8 mouse cellular contexts compared by ENCODE assay signal in the genomic region with DNA sequence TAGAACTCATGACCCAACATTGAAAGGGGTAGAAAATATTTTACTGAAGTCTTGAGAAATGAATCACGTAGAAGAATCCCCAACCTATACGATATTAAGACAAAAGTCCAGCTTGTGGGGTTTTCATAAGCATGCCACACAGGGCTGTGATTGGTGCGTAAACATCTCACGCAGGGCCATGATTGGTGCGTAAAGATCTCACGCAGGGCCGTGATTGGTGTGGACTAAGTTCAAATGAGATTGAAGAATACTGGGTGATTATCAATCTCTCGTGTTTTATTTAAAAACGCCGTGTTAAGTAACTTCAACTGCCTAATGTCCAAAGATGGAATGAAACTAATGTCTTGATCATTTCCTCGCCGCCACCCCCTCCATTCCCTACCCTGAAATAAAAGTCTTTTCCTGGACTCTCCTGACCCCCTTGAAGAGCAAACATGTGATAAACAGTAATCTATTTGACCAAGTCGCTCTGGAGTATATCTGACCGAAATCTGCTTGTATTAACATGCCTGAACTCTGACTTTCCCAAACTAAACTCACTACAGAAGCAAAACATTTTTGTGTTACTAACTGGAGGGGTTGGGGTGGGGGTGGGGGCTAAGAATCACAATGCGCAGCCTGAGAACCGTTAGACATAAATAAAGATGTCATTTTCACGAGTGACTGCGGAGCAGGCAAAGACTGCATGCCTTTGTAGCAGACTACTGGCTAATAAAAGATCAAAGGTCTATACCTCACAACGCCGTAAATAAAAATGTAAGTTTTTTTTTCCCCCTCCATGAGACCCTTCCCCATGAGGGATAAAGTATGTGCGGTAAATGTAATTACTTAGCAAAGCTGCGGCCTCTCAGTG. TPM values are rescaled to one million over a fixed set of nuclear protein-coding genes. Genes with fewer than 3 reads are reported as not detected.
DNase-seq lines count a peak whose midpoint lies in the region; ATAC-seq and TF ChIP-seq lines count a peak whose summit lies in the region.

No protein-coding gene starts in this region.

- DNase-seq in liver, embryonic 11.5 days (ENCODE audit: low spot score): no peak
- no peak for DNase-seq in liver
- no peak for DNase-seq in forebrain, embryonic 14.5 days (ENCODE audit: low spot score)
- DNase-seq in urinary bladder, postnatal 36 days (ENCODE audit: low spot score in 2 of 2): no peak
- DNase-seq in urinary bladder, postnatal 4 days (ENCODE audit: low spot score in 2 of 2): no peak
- no peak for DNase-seq in adrenal gland, postnatal 4 days (ENCODE audit: low spot score in 2 of 2)

- H3K4me1 ChIP-seq in liver, embryonic 11.5 days (replicated peaks; ENCODE audit: control insufficient read depth, insufficient read depth, low read length): peaks cover 9% of the 10 kb centered on the region
- H3K4me1 ChIP-seq in forebrain, embryonic 14.5 days (ENCODE audit: control insufficient read depth, insufficient read depth, low read length): peaks cover 3% of the 10 kb centered on the region; the same call in 1 of the 2 replicates
- H3K4me1 ChIP-seq in limb, embryonic 12.5 days (replicated peaks): peaks cover 65% of the 10 kb centered on the region
- H3K4me1 ChIP-seq in small intestine, adult 2 months (ENCODE audit: control insufficient read depth, insufficient read depth, insufficient read length, low read length): peaks cover 12% of the 10 kb centered on the region

- no peak for TF ChIP-seq CTCF in small intestine, adult 2 months (IDR thresholded peaks at IDR 0.05; ENCODE audit: extremely low read depth, insufficient read length, insufficient replicate concordance, low read depth, low read length)

- TF ChIP-seq POLR2A in small intestine, adult 2 months (IDR thresholded peaks at IDR 0.05; ENCODE audit: low read depth, low read length): no peak

- H3K9ac ChIP-seq in liver, embryonic 11.5 days (ENCODE audit: low read depth, low read length): no peak overlapping the region
- H3K9ac ChIP-seq in forebrain, embryonic 14.5 days (ENCODE audit: low read length): no peak overlapping the region
- H3K9ac ChIP-seq in limb, embryonic 12.5 days (replicated peaks): no peak overlapping the region

- no peak overlapping the region for H3K27ac ChIP-seq in liver, embryonic 11.5 days (ENCODE audit: low read depth, low read length)
- H3K27ac ChIP-seq in forebrain, embryonic 14.5 days (ENCODE audit: low read depth, low read length): no peak overlapping the region
- peak overlapping the region; percentile 66 for H3K27ac ChIP-seq in limb, embryonic 12.5 days
- H3K27ac ChIP-seq in small intestine, adult 2 months (ENCODE audit: insufficient read depth, low read depth, low read length): no peak overlapping the region; the same call in 1 of the 2 replicates

- peak overlapping the region; percentile 44; the same call in 1 of the 2 replicates for H3K4me2 ChIP-seq in liver, embryonic 11.5 days
- peak overlapping the region; percentile 39 for H3K4me2 ChIP-seq in forebrain, embryonic 14.5 days (ENCODE audit: low read length)
- H3K4me2 ChIP-seq in limb, embryonic 12.5 days: peak overlapping the region; percentile 49

- 59% methylated on average over 22 of the region's 22 CpGs for whole genome bisulfite sequencing in liver, embryonic 11.5 days
- 75% methylated on average over 22 of the region's 22 CpGs for WGBS in forebrain, embryonic 14.5 days
- WGBS in limb, embryonic 12.5 days: 25% methylated on average over 22 of the region's 22 CpGs
- WGBS in small intestine, adult 2 months: 37% methylated on average over 22 of the region's 22 CpGs

- no peak for ATAC-seq in liver, embryonic 11.5 days (replicated peaks; ENCODE audit: low FRiP score)
- ATAC-seq in forebrain, embryonic 14.5 days: 0 out of 2 replicates have a peak, but pooled peaks have one; percentile 4
- ATAC-seq in limb, embryonic 12.5 days (ENCODE audit: insufficient number of reproducible peaks, insufficient read depth, low FRiP score, low TSS enrichment, low read depth): no peak; the same call in 1 of the 2 replicates

- H3K9me3 ChIP-seq in liver, embryonic 11.5 days (ENCODE audit: control insufficient read depth, low read length): no peaks in the 10 kb centered on the region
- H3K9me3 ChIP-seq in forebrain, embryonic 14.5 days (replicated peaks; ENCODE audit: control insufficient read depth, low read length): no peaks in the 10 kb centered on the region
- H3K9me3 ChIP-seq in limb, embryonic 12.5 days: no peaks in the 10 kb centered on the region

- no peaks in the 10 kb centered on the region for H3K36me3 ChIP-seq in liver, embryonic 11.5 days (ENCODE audit: control insufficient read depth, insufficient read depth, low read length)
- H3K36me3 ChIP-seq in forebrain, embryonic 14.5 days (ENCODE audit: control insufficient read depth, insufficient read depth, low read length): no peaks in the 10 kb centered on the region
- H3K36me3 ChIP-seq in limb, embryonic 12.5 days: no peaks in the 10 kb centered on the region
- H3K36me3 ChIP-seq in small intestine, adult 2 months (ENCODE audit: control insufficient read depth, insufficient read depth, low read length): no peaks in the 10 kb centered on the region

- H3K4me3 ChIP-seq in liver, embryonic 11.5 days (ENCODE audit: low read depth, low read length): no peak overlapping the region
- H3K4me3 ChIP-seq in forebrain, embryonic 14.5 days (ENCODE audit: low read depth, low read length): no peak overlapping the region
- H3K4me3 ChIP-seq in limb, embryonic 12.5 days (replicated peaks): peak overlapping the region; percentile 11; the same call in 1 of the 2 replicates
- H3K4me3 ChIP-seq in small intestine, adult 2 months (ENCODE audit: low read depth, low read length): peak overlapping the region; percentile 10

- H3K27me3 ChIP-seq in liver, embryonic 11.5 days (replicated peaks; ENCODE audit: control insufficient read depth, insufficient read depth, low read length): no peaks in the 10 kb centered on the region
- H3K27me3 ChIP-seq in forebrain, embryonic 14.5 days (replicated peaks; ENCODE audit: control insufficient read depth, insufficient read depth, low read length): no peaks in the 10 kb centered on the region
- H3K27me3 ChIP-seq in limb, embryonic 12.5 days: no peaks in the 10 kb centered on the region; the same call in 1 of the 2 replicates
- no peaks in the 10 kb centered on the region for H3K27me3 ChIP-seq in small intestine, adult 2 months (ENCODE audit: control insufficient read depth, insufficient read depth, low read length)

RNA-seq across cellular contexts. Expression of a gene that starts 27.0 kb away (rescaled TPM):
- polyA plus RNA-seq in liver, embryonic 11.5 days (2014; fragmentation: Nextera tagmentation; extraction: Ambion mirVana): 2.1 and 2.8 TPM in 2 replicates
- 0.87 and 1.4 TPM in 2 replicates for polyA plus RNA-seq in forebrain, embryonic 14.5 days (2014; fragmentation: Nextera tagmentation; extraction: Ambion mirVana)
- polyA plus RNA-seq in limb, embryonic 12.5 days (2016; fragmentation: Nextera tagmentation; extraction: Ambion mirVana): 8.6 and 9.6 TPM in 2 replicates
- polyA plus RNA-seq in small intestine, adult 2 months (2012; rRNA removed): 3.0 and 3.9 TPM in 2 replicates
- 10 to 100 TPM; 50.9 to 55.5 TPM for total RNA-seq in adrenal gland, postnatal 4 days (2021)

Comparison
In these comparisons a context has a peak if more than half of its experiments do, and no peak if none do; other contexts are left out.
1. H3K4me3 ChIP-seq: peak in limb, embryonic 12.5 days (single experiment) and small intestine, adult 2 months (single experiment); none in liver, embryonic 11.5 days (single experiment) and forebrain, embryonic 14.5 days (single experiment).
2. Peak in every context shown above with its lines, with median percentiles within 50 percentile points of each other: H3K4me2 ChIP-seq.